Comparison of ENCODE assay signal across 19 mouse cellular contexts in genomic region chr12:82700241-82700640, GRCm38 (mm10).
"Had no signal": no experiment of that assay in that cellular context is flagged by ENCODE, and none has a peak within 500 bp of the region (broad histone marks: within the 10 kb centered on the region; RNA-seq: fewer than 3 reads in every experiment).

No protein-coding gene starts in this region.

- DNase-seq: gastrocnemius, postnatal 25 days; layer of hippocampus, postnatal 36 days had no signal

- H3K4me3 ChIP-seq: heart, adult 2 months; heart, embryonic 13.5 days; heart, embryonic 15.5 days; hindbrain, embryonic 10.5 days; hindbrain, embryonic 12.5 days; intestine, embryonic 15.5 days; kidney, embryonic 15.5 days; left cerebral cortex, adult 2 months; limb, embryonic 10.5 days; limb, embryonic 12.5 days; liver, embryonic 12.5 days; liver, embryonic 15.5 days had no signal

- H3K27ac ChIP-seq: heart, adult 2 months; heart, embryonic 13.5 days; heart, embryonic 15.5 days; hindbrain, embryonic 10.5 days; hindbrain, embryonic 12.5 days; hindbrain, embryonic 14.5 days; intestine, embryonic 15.5 days; kidney, embryonic 15.5 days; kidney, postnatal 0 days; left cerebral cortex, adult 2 months; limb, embryonic 10.5 days; limb, embryonic 12.5 days; liver, embryonic 12.5 days; liver, embryonic 15.5 days had no signal

- H3K9ac ChIP-seq: heart, embryonic 13.5 days; heart, embryonic 15.5 days; hindbrain, embryonic 12.5 days; hindbrain, embryonic 14.5 days; intestine, embryonic 15.5 days; kidney, embryonic 15.5 days; limb, embryonic 12.5 days; liver, embryonic 12.5 days; liver, embryonic 15.5 days; liver, postnatal 0 days had no signal

- H3K4me1 ChIP-seq: hindbrain, embryonic 12.5 days; intestine, embryonic 15.5 days had no signal

- H3K9me3 ChIP-seq: heart, embryonic 13.5 days; heart, embryonic 15.5 days; hindbrain, embryonic 10.5 days; hindbrain, embryonic 12.5 days; intestine, embryonic 15.5 days; kidney, embryonic 15.5 days; limb, embryonic 10.5 days; limb, embryonic 12.5 days; liver, embryonic 12.5 days; liver, embryonic 15.5 days had no signal

- H3K27me3 ChIP-seq: heart, embryonic 13.5 days; heart, embryonic 15.5 days; hindbrain, embryonic 12.5 days; intestine, embryonic 15.5 days; kidney, embryonic 15.5 days; limb, embryonic 12.5 days; liver, embryonic 12.5 days; liver, embryonic 15.5 days had no signal

- ATAC-seq: hindbrain, embryonic 16.5 days; inflammation-experienced regulatory T-cells, adult 6 months; intestine, embryonic 15.5 days had no signal

- H3K36me3 ChIP-seq: heart, embryonic 13.5 days; heart, embryonic 15.5 days; hindbrain, embryonic 10.5 days; hindbrain, embryonic 12.5 days; intestine, embryonic 15.5 days; kidney, embryonic 15.5 days; limb, embryonic 10.5 days; limb, embryonic 12.5 days; liver, embryonic 12.5 days; liver, embryonic 15.5 days had no signal
